18 mouse cellular contexts compared by ENCODE assay signal in genomic region chr4:136801944-136802343, GRCm38 (mm10). TPM values are rescaled to one million over a fixed set of nuclear protein-coding genes. Genes with fewer than 3 reads are reported as not detected.
A peak's percentile ranks its signal among the peaks of the same experiment; 100 is the strongest.
DNase-seq lines count a peak whose midpoint lies in the region; ATAC-seq and TF ChIP-seq lines count a peak whose summit lies in the region.
"Had no signal": no experiment of that assay in that cellular context is flagged by ENCODE, and none has a peak within 500 bp of the region (broad histone marks: within the 10 kb centered on the region; RNA-seq: fewer than 3 reads in every experiment).

No protein-coding gene starts in this region.

- peaks cover 4% of the 10 kb centered on the region; the same call in 1 of the 2 replicates for H3K27me3 ChIP-seq in heart, embryonic 14.5 days (ENCODE audit: control insufficient read depth, insufficient read depth, low read length)
- H3K27me3 ChIP-seq in lung, postnatal 0 days (replicated peaks; ENCODE audit: insufficient read depth, low read length), result no peaks in the 10 kb centered on the region
- H3K27me3 ChIP-seq in stomach, embryonic 16.5 days (ENCODE audit: control insufficient read depth, insufficient read depth, low read length), result no peaks in the 10 kb centered on the region
- H3K27me3 ChIP-seq: hindbrain, embryonic 15.5 days; neural tube, embryonic 13.5 days had no signal

- H3K27ac ChIP-seq in heart, embryonic 14.5 days (replicated peaks in 1 of 2; ENCODE audit: control insufficient read depth in 1 of 2, insufficient read depth in 1 of 2, low read depth in 2 of 2, low read length in 2 of 2), result no peak overlapping the region
- no peak overlapping the region for H3K27ac ChIP-seq in lung, postnatal 0 days (ENCODE audit: low read length)
- H3K27ac ChIP-seq in stomach, embryonic 16.5 days (ENCODE audit: low read length), result peak overlapping the region; percentile 89
- H3K27ac ChIP-seq: hindbrain, embryonic 15.5 days; left cerebral cortex, adult 2 months; limb, embryonic 15.5 days; neural tube, embryonic 13.5 days had no signal

- no peak for TF ChIP-seq CTCF in lung, postnatal 0 days (IDR thresholded peaks at IDR 0.05)

- no peak overlapping the region for H3K9ac ChIP-seq in heart, embryonic 14.5 days (ENCODE audit: low read length)
- H3K9ac ChIP-seq in lung, postnatal 0 days (replicated peaks; ENCODE audit: low read depth), result no peak overlapping the region
- no peak overlapping the region for H3K9ac ChIP-seq in stomach, embryonic 16.5 days (ENCODE audit: low read length)
- H3K9ac ChIP-seq: hindbrain, embryonic 15.5 days; limb, embryonic 15.5 days; neural tube, embryonic 13.5 days had no signal

- H3K4me2 ChIP-seq in heart, embryonic 14.5 days (ENCODE audit: low read length), result 0 out of 2 replicates have a peak overlapping the region, but pooled peaks have one; percentile 49
- no peak overlapping the region for H3K4me2 ChIP-seq in lung, postnatal 0 days (replicated peaks; ENCODE audit: low read depth, low read length)
- H3K4me2 ChIP-seq in stomach, embryonic 16.5 days (ENCODE audit: low read depth, low read length), result no peak overlapping the region
- H3K4me2 ChIP-seq: hindbrain, embryonic 15.5 days; limb, embryonic 15.5 days; neural tube, embryonic 13.5 days had no signal

- H3K36me3 ChIP-seq in heart, embryonic 14.5 days (ENCODE audit: control insufficient read depth, insufficient read depth, low read length), result no peaks in the 10 kb centered on the region
- no peaks in the 10 kb centered on the region for H3K36me3 ChIP-seq in lung, postnatal 0 days (ENCODE audit: insufficient read depth, low read length)
- H3K36me3 ChIP-seq in stomach, embryonic 16.5 days (ENCODE audit: control insufficient read depth, insufficient read depth, low read length), result no peaks in the 10 kb centered on the region
- H3K36me3 ChIP-seq: hindbrain, embryonic 15.5 days; limb, embryonic 15.5 days; neural tube, embryonic 13.5 days had no signal

- ATAC-seq in heart, embryonic 14.5 days (ENCODE audit: insufficient number of reproducible peaks, insufficient read depth, low FRiP score, low read depth), result no peak
- ATAC-seq in lung, postnatal 0 days, result peak; percentile 3; the same call in 1 of the 2 replicates
- 0 out of 2 replicates have a peak, but pooled peaks have one; percentile 16 for ATAC-seq in stomach, embryonic 16.5 days (ENCODE audit: insufficient read depth, low FRiP score)

- intact Hi-C loops in heart, postnatal 10 days (cut with DNase I), result loop anchor here (5.0 kb wide), 1 partner anchor 55 kb away; no protein-coding TSS in a partner anchor

- 79% methylated on average over 5 of the region's 5 CpGs for WGBS in heart, embryonic 14.5 days
- WGBS in lung, postnatal 0 days, result 77% methylated on average over 5 of the region's 5 CpGs
- WGBS in large intestine, adult 2 months, result 34% methylated on average over 5 of the region's 5 CpGs
- WGBS in stomach, embryonic 16.5 days, result 78% methylated on average over 5 of the region's 5 CpGs

- no peaks in the 10 kb centered on the region for H3K9me3 ChIP-seq in heart, embryonic 14.5 days (ENCODE audit: control insufficient read depth, low read length)
- no peaks in the 10 kb centered on the region for H3K9me3 ChIP-seq in lung, postnatal 0 days (ENCODE audit: low read length)
- H3K9me3 ChIP-seq in stomach, embryonic 16.5 days (replicated peaks; ENCODE audit: control insufficient read depth, low read length), result no peaks in the 10 kb centered on the region
- H3K9me3 ChIP-seq: hindbrain, embryonic 15.5 days; limb, embryonic 15.5 days; neural tube, embryonic 13.5 days had no signal

- no peak overlapping the region for H3K4me3 ChIP-seq in heart, embryonic 14.5 days (ENCODE audit: control insufficient read depth in 1 of 2, insufficient read depth in 1 of 2, low read depth in 1 of 2, low read length in 2 of 2)
- no peak overlapping the region for H3K4me3 ChIP-seq in lung, postnatal 0 days (ENCODE audit: low read depth, low read length)
- no peak overlapping the region for H3K4me3 ChIP-seq in stomach, embryonic 16.5 days (replicated peaks; ENCODE audit: low read length)
- H3K4me3 ChIP-seq: hindbrain, embryonic 15.5 days; left cerebral cortex, adult 2 months; limb, embryonic 15.5 days; neural tube, embryonic 13.5 days had no signal

- no peak for DNase-seq in heart, postnatal 10 days
- no peak for DNase-seq in lung, postnatal 0 days (ENCODE audit: low spot score)
- no peak for DNase-seq in lung, postnatal 14 days
- DNase-seq in large intestine, adult 2 months (ENCODE audit: low read depth, low spot score), result peak; percentile 45
- DNase-seq in urinary bladder, postnatal 36 days (ENCODE audit: low spot score in 2 of 2), result no peak
- DNase-seq in embryo, embryonic 11 days, result no peak
- DNase-seq: B cell, adult 2 months; cerebellum, postnatal 25 days; gastrocnemius, postnatal 36 days; left cerebral cortex, postnatal 4 days; midbrain, embryonic 14.5 days; retina, postnatal 1 day had no signal

- peaks cover 26 to 38% of the 10 kb centered on the region in 2 experiments for H3K4me1 ChIP-seq in heart, embryonic 14.5 days (ENCODE audit: control insufficient read depth in 2 of 2, insufficient read depth in 2 of 2, low read length in 2 of 2)
- H3K4me1 ChIP-seq in lung, postnatal 0 days (ENCODE audit: insufficient read depth, low read depth, low read length), result no peaks in the 10 kb centered on the region
- H3K4me1 ChIP-seq in stomach, embryonic 16.5 days (ENCODE audit: control insufficient read depth, insufficient read depth, low read length), result peaks cover 77% of the 10 kb centered on the region

- no peak for TF ChIP-seq EP300 in lung, postnatal 0 days (IDR thresholded peaks at IDR 0.05)

RNA-seq across cellular contexts. Expression of gene Ephb2, which starts 33.8 kb away (rescaled TPM):
- polyA plus RNA-seq in heart, embryonic 14.5 days (2014; fragmentation: Nextera tagmentation; extraction: Ambion mirVana), result 1.4 and 1.6 TPM in 2 replicates
- total RNA-seq in heart, postnatal 10 days (2021), result 1 to 10 TPM; 1.3 to 1.4 TPM
- 0.63 and 0.74 TPM in 2 replicates for polyA plus RNA-seq in lung, postnatal 0 days (2015; fragmentation: Nextera tagmentation; extraction: Ambion mirVana)
- polyA plus RNA-seq in large intestine, adult 2 months (2012; rRNA removed), result 26.2 and 47.4 TPM in 2 replicates
- polyA plus RNA-seq in stomach, embryonic 16.5 days (2015; fragmentation: Nextera tagmentation; extraction: Ambion mirVana), result 3.3 and 3.8 TPM in 2 replicates
